Mouse (Mus musculus): ENCODE results near the gene Nfia.

The Nfia gene

DNA sequence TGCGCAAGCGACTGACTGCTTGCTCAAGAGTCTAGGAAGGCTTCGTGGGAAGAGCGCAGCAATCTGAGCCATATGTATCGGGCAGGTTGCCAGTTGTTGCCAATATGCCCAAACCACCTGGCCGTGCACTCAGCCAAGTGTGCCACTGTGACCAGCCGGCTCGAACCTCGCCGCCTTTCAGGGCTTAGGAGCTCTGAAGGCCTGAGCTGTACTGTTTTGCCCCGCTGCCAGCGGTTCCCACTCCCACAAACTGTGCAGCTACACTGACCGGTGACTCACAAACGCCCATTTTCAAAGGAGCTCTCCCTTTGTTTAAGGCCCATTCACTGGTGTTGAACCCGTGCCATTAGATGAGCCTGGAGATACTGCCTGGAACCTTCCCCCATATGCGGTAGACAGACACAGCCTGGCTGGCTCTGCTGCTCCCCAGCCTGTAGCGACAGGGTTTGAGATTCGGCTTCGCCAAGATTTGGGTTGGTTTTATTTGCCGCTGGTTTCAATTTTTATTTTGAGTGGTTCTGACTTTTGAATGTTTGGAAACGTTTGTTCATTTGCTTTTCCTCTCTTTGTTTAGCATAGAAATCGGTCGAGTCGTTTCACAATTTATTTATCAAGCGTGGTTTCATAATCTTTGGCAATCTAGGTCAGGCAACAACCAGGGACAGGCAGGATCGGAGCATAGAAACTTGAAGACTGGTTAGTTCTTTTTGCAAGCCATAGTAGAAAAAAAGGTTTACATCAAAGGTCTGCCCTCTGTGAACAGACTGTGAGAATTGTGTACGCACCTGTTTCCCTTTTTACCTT is 138.4 kb downstream of the Nfia start:
- DNase-seq (ENCODE audit: low read depth, low spot score), result no peak

DNA sequence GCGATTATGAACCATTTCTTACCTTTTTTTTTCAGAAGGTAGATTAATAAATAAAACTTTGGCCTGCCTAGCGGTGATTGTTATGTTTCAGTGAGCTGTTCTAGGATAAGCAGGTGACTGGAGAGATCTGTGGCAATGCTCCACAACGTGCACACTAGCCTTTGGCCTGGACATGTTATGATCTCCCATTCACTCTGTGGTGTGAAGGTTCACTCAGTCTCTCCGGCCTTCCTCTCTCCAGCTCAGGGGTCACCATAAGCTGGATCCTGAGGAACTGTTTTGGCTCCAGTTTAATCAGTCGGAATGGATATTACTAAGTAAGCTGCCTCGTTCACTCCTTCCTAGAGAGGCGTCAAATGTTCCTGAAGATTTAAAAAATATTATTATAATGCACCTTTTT is 139.2 kb downstream of the Nfia start:
- no peak for DNase-seq (ENCODE audit: low read depth, low spot score)

DNA sequence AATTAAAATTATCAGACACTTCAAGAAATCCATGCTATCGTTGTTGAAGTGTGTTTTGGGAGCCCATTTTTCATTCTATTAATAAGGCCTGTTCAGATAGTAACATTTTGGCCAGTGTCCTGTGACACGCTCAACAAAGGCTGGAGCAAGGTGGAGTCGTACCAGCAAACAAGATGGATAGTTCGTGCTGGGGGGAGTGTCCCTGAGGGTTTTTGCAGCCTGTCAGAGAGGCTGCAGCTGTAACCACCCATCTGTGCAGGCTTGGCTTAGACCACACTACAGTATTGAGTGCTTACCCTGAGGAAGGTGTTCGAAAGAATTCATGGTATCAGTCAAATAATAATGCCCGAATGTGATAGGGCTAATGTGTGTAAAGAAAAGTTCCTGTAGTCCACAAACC is 139.6 kb downstream of the Nfia start:
- no peak for DNase-seq (ENCODE audit: low read depth, low spot score)

DNA sequence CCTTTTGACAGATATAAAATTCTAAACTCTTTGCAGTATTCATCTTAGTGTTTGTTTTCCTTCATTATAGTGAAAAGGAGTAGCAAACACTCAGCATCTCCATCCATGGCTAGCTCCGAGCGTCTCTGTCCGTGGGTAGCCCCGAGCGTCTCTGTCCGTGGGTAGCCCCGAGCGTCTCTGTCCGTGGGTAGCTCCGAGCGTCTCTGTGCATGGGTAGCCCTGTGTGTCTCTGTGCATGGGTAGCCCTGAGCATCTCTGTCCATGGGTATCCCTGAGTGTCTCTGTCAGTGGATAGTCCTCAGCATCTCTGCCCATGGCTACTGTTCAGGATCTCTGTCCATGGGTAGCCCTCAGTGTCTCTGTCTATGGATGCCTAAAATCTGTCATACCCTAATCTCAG is 140.0 kb downstream of the Nfia start:
- DNase-seq (ENCODE audit: low read depth, low spot score), result no peak

DNA sequence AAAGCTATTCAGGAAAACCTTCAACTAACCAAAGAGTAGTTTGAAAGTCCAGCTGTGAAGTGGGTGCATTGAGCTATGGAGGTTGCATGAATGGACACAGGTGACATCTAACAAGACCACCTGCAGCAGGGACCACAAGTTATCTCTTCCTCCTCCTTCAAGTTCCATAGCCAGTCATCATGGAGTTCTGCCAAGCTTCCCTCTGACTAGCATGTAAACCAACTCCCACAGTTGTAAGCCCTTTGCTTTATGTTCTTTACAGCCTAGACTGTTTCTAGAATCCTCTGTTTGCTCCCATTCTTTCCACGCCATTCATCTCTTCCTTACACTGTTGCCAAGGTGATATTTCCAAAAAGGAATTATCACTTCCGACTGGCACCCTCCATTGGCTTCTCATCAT is 141.8 kb downstream of the Nfia start:
- DNase-seq (ENCODE audit: low read depth, low spot score), result no peak

DNA sequence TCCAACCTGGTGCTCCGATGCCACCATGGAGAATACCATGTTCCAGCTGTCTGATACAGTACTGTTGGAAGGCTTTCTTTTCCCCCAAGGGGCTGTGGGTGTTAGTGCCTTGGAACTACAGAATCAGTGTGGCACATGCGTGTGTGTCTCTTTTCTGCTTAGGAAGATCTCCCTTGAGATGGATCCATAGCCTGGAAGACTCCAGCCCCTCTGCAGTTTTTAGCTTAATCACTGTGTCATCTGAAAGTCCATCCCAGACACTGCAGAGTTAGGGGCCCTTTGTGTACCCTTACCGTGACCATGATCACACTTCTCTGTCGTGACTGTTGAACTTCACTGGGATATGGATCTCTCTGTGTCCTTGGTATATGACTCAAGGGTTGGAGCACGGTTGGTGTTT is 142.2 kb downstream of the Nfia start:
- DNase-seq (ENCODE audit: low read depth, low spot score), result no peak

DNA sequence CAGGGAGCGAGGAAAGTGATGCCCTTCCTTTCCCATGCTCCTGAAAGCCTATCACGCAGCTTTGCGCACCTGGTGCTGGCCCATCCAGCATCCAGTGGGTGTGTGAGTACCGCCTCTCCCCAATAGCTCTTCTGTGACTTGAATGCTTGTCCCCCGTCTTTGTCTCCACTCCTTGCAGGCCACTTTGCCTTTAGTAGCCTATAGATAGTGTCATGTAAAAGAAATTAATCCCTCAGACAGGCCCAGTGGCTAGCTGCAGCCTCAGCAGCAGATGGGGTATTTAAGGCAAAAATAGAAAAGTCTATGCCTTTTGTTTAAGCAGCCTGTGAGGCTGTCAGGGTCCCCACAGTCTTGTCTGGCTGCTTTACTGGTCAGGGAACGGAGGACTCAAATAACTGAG is 145.0 kb downstream of the Nfia start:
- DNase-seq (ENCODE audit: low read depth, low spot score), result no peak

DNA sequence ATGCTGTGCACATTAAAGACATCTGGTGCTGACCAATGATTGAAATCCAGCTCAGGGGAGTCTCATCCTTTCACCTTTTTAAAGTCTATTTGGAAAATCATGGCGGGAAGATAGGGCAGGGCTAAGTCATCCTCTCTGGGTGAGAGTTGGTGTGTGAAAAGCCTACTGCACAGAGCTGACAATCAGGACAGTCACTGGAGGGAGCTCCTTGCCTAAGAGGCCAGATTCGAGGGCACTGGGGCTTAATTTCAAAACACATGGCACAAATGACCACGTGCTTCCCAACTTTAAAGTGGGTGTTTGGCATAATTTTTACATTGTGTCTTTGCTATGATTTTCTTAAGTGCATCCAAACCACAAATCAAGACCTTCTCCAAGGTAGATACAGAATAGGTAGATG is 146.1 kb downstream of the Nfia start:
- no peak for DNase-seq (ENCODE audit: low read depth, low spot score)

DNA sequence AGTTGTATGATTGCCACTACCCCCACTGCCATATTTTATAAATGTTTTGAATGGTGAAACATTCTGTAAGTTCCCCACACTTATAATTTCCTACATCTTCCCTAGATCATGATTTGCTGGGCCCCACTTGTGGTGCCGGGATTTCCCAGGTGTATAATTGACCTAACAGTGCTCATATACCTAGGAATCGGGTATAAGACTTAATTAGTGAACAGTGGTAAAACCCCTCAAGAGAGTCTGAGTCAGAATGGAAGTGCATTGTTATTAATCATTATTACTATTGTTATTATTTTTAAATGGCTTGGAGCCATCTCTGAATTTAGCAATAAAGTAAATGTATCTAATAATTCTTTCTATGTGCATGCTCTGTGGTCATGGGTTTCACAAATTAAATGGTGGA is 147.2 kb downstream of the Nfia start:
- no peak for DNase-seq (ENCODE audit: low read depth, low spot score)

DNA sequence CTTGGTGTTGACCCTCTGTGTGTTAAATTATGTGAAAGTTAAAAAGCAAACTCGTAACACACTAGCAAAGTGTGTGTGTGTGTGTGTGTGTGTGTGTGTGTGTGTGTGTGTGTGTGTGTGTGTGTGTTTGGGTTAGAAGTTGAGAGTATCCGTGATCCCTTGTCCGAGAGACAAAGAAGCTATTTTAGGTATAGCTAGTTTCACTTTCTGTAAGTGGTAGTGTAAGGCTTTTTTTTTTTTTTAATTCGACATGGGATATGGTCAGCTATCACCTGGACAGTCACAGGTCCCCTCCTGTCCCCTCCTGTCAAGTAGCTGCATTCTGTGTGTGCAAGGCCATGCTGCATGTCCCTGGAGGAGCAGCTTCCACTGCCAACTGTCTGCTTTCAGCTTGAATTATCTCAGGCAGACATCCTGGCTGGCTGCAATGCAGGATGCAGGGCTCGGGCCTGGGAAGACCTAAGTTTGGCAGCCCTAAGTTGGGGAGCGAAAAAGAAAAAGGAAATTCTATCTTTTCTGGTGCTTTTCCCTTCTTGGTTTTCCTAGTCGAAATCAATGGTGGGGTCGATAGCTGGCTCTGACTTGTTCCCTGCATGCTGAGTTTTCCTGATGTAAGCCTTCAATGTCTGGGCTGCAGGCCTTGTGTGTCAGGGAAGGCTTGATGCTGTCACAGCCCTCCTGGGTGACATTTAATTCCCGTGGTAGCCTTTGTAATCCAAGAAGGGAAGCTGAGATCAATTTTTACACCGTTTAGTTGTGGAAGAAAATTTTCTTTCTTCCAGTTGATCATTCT is 147.9 kb downstream of the Nfia start:
- no peak for DNase-seq (ENCODE audit: low read depth, low spot score)

DNA sequence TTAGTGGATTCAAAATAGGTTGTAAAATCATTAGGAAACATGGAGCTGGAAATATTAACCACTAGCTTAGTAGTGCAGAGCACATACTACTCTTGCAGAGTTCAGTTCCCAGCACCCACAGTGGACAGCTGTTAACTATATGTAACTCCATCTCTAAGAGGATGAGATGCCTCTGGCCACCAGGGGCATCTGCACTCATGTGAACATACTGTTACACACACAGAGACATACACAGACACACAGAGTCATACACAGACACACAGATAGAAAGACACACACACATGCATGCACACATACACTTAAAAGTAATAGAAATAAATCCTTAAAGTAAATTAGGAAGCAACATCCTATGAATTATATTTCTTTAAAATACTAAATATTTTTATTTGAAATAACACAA is 149.1 kb downstream of the Nfia start:
- no peak for DNase-seq (ENCODE audit: low read depth, low spot score)

DNA sequence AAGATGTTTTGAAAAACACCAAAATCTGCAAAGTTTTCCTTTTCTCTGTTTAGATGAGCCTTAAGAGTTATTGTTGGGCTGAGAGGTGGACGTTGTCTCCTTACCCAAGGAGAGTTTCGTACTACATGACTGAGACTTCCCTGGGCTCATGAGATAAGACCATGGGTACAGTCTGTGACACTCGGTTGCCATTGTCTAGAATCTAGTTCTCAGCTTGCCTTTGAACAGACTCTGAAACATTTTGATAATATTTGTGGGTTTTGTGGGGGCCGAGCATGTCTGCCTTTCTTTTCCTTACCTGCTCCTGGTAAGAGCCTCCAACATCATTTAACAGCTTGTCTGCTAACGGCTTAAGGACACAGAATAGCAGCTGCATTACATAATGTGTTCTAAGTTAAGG is 150.7 kb downstream of the Nfia start:
- no peak for DNase-seq (ENCODE audit: low read depth, low spot score)

DNA sequence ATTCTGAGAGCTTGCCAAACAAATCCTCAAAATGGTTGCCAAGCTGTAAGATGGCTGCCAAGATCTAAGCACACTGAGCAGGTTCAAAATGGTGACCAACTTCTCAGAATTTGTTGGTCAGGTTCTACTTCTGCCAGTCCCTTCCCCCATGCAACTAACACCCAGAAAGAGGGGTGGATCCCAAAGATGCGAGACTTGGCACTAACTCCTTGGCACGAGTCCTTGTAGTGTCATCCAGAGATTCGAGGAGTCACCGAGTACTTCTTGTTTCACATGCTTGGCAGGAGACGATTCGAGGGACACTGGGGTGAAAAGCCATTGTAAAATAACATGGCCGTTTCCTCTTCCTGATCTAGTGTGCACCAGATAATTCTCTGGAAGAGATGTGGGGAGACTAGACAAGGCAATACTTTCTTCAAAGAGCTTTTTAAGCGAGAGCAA is 151.4 kb downstream of the Nfia start:
- no peak for DNase-seq (ENCODE audit: low read depth, low spot score)

DNA sequence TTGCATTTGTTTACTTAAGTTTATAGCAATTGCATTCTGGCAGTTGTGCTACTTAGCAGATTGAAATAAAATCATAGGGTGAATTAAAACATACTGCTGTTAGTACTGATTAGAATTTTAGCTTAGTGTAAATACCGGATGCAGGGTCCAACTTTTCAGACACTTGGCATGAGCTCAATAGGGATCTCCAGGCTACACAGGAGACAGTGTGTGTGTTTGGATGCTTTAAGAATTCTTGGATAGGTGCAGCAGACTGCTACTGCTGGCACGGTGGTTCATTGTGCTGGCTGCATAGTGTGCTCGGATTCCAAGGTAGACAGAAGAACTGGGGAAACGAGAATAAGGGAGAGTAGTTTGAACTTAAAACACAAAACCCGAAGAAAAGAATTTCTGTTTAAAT is 151.9 kb downstream of the Nfia start:
- DNase-seq (ENCODE audit: low read depth, low spot score), result no peak

DNA sequence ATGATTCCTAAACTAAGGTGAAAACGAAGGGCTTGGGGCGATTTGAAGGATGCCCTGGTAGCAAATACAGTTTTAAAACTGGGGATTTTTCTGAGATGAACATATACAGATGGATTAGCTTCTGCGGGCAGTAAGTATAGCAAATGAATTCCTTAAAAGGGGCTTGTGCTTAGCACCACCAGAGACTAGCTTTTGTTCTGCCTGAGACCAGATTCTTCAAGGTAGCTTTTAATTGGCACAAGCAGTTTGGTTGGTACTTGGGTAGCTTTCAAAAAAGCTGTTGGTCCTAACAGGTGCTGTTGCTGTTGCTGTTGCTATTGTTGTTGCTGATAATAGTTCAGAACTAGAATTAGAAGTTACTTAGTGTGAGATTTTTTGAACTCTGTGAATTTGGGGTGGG is 152.3 kb downstream of the Nfia start:
- DNase-seq (ENCODE audit: low read depth, low spot score), result no peak

DNA sequence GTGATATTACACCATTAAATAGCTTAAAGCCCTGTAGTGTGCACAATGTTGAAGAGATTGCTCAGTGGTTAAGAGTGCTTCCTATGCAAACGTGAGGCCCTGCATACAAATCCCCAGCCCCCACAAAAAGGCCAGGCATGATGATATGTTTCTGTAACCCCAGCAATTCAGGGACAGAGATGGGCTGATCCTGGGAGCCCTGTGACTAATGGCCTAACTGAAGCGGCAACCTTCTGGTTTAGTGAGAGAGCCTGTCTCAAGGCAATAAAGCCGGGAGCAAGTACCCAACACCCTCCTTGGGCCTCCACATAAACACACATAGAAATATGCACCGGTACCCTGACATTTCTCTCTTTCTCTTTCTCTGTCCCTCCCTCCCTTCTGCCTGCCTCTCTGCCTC is 153.1 kb downstream of the Nfia start:
- DNase-seq (ENCODE audit: low read depth, low spot score), result no peak

DNA sequence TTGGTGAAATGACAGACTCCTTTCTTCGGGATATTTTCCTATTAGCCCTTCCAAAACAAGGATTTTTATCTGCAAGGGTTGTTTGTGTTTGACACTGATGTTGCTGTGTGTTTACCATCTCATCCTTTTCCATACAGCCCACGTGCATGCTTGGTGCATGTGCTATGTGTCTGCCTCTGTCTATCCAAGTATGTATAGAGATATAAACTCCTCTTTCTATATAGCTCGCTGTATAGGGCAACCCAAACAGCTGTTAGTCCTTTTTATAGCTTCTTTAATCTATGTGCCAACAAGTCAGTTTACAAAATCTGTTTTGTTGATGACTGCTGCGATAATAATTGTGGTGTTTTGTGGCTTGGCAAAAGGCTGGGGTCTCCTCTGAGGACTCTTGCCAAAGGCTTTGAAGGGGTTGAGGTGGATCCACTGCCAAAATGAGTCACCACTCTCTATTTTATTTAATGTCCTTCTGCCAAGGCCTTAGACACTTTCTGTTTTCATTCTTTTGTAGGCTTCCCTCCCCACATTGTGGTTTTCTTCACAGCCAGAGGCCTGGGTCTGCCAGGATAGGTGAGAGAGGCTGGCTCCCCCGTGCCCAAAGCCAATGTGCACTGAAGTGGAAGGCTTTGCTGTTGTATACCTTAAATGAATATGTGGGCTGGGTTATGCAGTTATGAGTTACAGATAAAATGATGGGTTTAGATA is 154.2 kb downstream of the Nfia start:
- DNase-seq (ENCODE audit: low read depth, low spot score), result no peak

DNA sequence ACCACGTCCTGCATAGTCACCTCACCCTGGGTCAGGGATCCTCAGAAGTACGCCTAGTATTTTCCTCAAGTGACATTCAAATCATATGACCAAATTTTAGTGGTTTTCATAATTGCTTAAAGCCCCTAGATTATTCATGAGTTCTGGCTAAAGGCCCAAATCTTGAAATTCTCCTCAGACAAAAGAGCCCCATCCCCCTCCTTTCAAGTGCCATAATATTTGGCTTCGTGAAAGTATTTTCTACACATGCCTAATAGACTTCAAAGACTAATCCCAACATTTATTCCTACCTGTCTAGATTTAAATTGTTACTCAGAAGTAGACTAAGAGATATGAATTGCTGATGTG is 154.7 kb downstream of the Nfia start:
- DNase-seq (ENCODE audit: low read depth, low spot score), result no peak

DNA sequence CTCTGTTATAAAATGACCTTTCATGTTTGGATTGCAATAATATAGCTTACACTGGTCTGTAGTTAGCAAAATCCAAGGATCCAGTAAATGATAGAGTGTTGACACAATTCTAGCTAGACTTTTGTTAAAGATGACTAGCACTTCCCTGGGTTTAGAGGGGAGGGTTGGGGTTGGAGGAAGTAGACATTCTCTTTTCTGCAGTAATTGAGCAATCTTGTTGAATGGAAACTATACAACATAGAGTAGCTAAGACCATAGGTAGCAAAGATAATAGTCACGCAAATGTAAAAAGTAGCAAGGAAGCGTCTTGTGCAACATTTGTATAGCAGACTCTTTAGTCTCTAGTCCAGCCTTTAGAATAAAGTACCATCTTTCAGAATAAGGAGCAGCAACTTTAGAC is 163.8 kb downstream of the Nfia start:
- no peak for DNase-seq (ENCODE audit: low read depth, low spot score)

DNA sequence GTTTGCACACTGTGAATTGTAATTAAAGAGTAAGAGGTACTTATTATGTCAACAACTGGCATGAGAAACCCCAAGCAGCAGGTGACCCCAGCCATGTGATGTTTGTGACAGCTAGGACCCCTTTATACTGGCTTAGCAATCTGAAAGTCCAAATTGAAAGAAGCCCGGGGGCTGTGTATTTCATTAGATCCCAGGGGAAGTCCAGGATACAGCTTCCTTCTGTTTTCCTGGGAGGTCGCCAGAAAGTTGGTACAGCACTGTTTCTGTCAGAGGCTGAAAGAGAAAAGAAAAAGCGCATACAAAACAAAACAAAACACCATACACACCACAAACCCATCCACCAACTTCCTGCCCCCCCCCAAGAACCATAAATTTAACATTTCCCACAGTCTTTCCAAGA is 164.4 kb downstream of the Nfia start:
- no peak for DNase-seq (ENCODE audit: low read depth, low spot score)

DNA sequence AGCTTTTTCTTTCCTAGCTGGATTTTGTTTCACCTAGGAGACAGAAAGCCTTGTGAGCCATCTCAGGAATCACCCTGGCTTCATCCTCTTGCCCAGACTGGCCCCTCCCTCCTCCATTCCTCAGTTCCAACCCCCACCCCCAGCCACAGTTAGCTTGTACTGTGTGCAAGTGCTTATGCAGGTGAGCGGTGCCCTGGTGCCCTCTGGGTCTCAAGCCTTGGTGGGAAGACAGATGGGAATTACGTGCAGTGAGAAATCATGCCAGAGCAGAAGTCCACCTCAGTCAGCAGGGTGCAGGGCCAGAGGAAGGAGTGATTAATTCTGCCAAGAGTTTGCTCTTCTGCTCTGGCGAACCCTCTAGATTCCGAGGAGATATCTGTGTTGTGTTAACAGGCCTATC is 167.0 kb downstream of the Nfia start:
- no peak for DNase-seq (ENCODE audit: low read depth, low spot score)

DNA sequence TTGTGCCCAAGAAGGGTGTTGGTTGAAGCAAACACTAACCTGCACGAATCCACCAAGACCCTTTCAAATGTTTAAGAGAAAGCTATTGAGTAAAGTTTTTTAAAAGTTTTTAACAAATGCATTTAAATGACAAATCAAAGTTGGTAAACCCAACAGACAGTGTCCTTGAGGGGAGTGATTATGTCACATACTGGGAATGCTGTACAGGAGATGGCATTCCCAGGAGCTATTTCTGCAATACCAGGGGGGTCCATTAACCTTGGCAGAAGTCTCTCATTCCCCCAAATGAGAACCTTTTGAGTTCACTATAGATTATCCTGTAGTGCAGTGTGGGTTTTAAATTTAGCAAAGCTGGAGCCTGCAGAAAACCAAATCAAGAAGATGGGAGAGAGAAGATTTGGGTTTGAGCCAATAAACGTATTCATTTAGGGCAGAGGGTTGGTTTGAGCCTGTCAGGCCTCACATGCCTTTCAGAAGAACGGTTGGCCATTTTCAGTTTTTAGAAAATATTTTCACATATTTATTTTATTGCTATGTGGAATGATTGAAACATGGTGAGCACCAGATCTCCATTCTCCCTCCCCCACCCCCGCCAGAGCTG is 167.5 kb downstream of the Nfia start:
- no peak for DNase-seq (ENCODE audit: low read depth, low spot score)

Measured in retina, postnatal 7 days (tissue).